Mouse (Mus musculus) gonadal fat pad, adult 2 months (tissue): ENCODE measurements around the gene Gm26897. TPM values are rescaled to one million over a fixed set of nuclear protein-coding genes. Genes with fewer than 3 reads are reported as not detected.
A peak's percentile ranks its signal among the peaks of the same experiment; 100 is the strongest.

ENCODE experiments used
- DNase-seq: peaks from one replicate; pipeline ENCODE4 v3.0.0-alpha.2; 2012; ENCODE audit warnings: low read depth
- polyA plus RNA-seq: library from polyadenylated mRNA; depleted of rRNA; stranded (reverse); fragments of >200 nt; gene quantifications from 2 replicates; pipeline ENCODE4 v1.2.3, GENCODE M21; 2012; rRNA removed

Gm26897 gene
- polyA plus RNA-seq, result not detected in 2 replicates

DNA sequence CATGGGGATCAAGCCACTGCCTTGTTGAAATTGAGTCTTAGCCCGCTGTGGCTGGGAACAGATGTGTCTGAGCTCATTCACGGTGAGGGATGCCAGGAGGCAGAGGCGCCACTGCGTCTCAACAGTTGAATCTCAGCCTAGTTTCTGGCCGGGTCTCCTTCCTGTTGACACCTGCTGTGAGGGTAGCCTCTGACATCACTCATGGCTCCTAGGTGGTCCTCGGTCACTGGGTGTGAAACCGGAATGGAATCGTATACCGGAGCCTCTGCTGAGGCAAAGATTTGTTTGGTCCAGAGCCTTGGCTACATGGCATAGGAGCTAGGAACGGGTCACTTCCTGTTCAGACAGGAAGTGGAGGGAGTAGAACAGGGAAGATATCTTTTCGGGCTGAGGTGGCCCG is at the start of gene Gm26897:
Gene Gm26897 (plus strand): TSS at position 74 of the 400 bp plus-strand sequence.
- no peak for DNase-seq

- DNase-seq, result no peak
These were observed 46.4 kb upstream of the Gm26897 start for GRCm38 (mm10) chr5:111687370-111687769.

DNA sequence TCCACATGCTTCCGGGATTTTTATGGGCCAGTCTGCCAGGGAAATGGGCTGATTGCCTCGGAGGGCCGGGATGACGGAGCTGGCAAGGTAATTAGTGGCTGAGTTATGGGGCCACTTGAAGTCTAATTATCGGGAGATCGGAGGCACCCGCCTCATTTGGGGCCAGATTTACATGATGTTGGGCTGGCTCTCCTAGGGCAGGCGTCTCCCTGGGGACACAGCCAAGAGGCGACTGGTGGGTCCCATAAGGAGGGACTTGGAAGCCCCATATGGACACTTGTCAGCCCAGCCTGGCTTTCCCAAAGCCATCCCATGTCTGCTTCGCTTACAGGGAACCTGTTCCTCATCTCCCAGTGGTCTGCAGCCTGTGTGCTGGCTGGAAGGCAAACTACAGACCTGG is 45.1 kb upstream of the Gm26897 start:
- DNase-seq, result no peak

- no peak for DNase-seq
These were observed 35.7 kb upstream of the Gm26897 start for GRCm38 (mm10) chr5:111697996-111698395.

- DNase-seq, result no peak
These were observed 33.9 kb upstream of the Gm26897 start for GRCm38 (mm10) chr5:111699711-111700303.

DNA sequence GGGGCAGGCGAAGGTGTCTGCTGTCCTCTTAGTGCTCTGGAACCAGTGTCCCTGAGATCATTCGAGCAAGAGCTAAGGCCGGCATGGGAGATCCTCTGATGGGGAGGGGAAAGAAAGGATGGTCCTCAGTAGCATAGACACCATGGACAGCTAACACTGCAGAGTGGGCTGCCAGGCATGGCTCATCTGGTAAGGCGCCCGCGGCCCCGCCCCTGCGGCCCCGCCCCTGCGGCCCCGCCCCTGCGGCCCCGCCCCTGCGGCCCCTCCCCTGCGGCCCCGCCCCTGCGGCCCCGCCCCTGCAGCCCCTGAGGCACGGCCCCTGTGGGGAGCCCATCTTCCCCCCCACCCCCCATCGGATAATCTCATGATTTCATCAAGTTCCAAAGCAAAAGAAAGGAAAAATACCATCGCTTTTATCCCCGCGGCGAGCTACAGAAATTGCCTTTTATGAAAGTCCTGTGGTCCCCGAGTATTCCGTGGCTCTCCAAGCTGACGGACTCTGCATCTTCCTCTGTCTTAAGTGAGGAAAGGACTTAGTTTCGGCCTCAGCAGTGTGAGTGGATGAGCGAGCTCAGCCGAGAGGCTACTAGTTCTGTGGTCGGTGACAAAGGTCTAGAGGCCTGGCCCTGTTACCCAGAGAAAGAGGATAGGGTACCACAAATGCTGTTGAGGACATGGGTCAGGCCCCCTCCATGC is 31.9 kb upstream of the Gm26897 start:
- no peak for DNase-seq

GRCm38 (mm10) chr5:111703586-111703985 is 30.1 kb upstream of the Gm26897 start:
- DNase-seq, result no peak

DNA sequence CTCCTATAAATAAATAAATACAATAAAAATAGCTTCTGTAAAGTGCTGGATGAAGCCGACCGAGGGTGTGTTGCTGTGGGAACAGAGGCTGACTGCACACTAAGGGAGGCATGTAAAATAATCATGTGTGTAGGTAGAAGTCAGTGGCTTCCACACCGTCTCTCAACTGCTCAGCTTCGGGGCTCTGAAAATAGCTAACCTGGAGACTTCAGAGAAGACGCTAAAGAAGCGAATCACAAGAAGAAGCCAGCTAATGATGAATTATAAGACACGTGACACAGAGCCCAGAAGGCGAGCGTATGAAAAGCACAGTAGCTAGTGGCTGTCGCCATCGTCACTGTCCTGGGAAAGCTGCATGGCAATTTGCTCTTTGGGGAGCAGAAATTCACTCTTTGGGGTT is 29.4 kb upstream of the Gm26897 start:
- DNase-seq, result no peak

DNA sequence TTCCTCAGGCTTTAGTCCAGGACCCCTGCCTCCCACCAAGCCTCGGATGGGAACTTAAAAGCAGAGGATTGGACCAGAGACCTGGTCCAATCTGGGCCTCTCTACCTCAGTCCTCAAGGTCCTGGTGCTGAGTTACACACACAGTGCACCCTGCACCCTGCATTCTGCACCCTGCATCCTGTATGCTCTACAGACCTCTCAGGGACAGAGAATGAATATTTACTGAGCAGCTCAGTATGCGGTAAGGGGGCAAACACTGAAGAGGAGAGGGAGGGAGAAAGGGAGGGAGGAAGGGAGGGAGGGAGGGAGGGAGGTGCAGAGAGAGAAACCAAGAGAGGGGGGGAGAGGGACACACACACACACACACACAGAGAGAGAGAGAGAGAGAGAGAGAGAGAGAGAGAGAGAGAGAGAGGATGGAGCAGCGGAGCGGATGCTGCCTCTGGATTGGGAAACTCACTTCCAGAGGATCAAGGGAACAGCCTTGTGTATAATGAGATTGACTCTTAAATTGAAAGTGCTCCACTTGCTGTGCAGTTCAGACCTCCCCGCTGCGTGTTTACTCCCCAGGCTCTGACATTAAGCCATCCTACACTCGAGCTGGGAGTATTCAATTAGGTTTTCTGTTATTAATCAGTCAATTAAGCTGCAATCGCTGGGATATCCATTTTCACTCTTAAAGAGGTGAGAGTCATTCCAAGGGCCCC is 24.4 kb upstream of the Gm26897 start:
- no peak for DNase-seq

DNA sequence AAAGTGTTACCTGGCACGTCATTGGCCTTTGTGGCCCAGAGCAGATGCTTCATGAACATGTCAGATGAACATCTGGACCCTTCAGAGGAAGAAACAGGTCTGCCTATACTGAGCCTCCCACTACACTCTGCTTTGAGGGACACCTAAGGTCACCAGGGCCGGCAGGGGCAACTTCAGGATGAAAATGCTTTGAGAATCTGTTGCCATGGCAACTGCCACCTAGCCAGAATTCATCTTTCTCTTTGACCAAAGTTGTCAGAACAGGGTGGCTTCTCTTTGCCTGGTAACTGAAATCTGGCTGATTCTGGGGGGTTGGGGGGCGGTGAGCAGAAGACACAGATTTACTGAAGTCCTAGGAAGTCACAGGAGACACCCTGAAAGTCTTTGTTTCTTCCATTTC is 14.7 kb upstream of the Gm26897 start:
- DNase-seq, result no peak

DNA sequence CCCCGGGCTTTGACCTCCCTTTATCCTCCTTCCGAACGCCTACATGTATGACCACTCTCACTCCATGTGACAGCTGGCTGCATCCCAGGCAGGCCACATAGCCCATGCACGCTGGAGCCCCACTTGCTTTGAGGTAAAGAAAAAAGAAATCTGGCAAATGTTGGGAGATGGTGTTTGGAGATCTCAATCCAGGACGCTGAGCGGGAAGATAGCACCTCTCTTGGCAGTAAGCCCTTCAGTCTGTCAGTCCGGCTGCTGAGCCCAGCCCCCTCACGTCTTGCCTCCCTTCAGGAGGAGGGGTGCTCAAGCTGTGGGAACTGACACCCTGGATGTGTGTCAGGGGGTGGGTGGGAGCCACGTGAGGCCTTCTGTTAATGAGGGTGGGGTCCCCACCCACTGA is 13.0 kb upstream of the Gm26897 start:
- DNase-seq, result no peak

DNA sequence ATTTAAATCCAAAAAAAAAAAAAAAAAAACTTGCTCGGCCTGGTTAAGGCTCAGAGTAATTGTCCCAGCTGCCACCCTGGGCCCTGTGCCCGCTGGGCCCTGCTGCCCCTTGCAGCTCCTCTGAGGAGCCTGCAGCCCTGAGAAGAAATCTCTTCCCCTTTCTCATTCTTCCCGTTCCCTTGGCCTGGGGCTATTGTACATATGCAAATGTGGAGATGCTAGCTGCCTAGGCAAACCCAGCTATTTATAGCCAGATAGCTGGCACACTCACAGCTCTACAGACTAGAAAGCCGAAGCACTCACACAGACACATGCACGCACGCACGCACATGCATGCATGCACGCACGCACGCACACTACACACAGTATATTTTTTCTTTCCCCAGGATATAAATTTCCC is 9.0 kb upstream of the Gm26897 start:
- DNase-seq, result no peak

DNA sequence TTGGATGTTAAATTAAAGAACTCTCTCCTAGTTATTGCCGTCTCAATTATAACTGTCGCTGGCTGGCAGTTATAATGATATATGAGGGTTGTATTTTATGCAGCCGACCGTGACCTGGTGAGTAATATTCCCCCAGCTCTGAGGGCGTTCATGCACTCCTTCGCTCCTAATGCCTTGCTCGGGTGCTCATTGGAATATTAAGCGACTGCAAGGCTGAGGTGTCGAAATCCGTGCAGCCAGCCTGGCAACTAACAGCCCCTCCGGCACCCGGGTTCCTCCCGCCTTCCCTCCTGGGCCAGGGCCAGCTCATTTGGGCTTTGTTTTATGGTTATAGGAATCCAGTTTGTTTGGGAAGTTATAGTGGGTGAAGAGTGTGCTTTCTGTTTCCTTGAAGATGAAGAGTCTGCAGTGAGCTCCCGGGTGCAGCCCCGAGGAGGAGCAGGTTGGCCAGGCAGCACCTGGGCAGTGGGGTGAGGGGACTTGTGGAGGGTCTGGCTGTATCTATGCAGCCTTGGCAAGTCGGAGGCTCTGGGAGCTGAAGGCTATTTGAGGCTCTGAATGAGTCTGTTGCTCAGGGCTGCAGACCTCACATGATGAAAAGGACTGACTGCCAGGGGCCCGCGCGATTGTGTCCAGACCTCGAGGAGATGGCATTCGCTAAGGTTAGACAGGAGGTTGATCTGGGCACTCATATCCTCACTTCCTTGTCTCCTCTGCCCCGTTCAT is 8.4 kb upstream of the Gm26897 start:
- peak; percentile 38 for DNase-seq

GRCm38 (mm10) chr5:111728411-111728810 is 5.3 kb upstream of the Gm26897 start:
- no peak for DNase-seq

- DNase-seq, result no peak
These were observed 3.1 kb upstream of the Gm26897 start for GRCm38 (mm10) chr5:111730560-111731167.

- DNase-seq, result no peak
These were observed 1.5 kb upstream of the Gm26897 start for GRCm38 (mm10) chr5:111732194-111732593.

DNA sequence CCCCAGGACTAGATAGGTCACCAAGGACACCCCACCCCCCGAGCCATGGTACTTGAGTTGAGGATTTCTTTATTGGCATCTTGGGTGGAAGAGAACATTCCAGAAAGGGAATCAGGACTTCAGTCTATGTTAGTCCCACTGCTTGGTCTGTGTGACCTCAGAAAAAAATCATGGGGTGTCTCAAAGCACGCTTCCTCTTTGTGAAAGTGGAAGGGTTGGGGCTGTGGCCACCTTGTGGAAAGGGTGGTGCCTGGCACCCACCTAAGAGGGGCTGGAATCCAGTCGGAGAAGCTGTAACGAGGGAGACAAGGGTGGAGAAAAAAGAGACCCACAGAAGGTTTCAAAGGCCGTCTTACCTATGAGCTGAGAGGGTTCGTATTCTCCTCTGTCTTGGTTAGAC is 5.8 kb downstream of the Gm26897 start:
- no peak for DNase-seq

DNA sequence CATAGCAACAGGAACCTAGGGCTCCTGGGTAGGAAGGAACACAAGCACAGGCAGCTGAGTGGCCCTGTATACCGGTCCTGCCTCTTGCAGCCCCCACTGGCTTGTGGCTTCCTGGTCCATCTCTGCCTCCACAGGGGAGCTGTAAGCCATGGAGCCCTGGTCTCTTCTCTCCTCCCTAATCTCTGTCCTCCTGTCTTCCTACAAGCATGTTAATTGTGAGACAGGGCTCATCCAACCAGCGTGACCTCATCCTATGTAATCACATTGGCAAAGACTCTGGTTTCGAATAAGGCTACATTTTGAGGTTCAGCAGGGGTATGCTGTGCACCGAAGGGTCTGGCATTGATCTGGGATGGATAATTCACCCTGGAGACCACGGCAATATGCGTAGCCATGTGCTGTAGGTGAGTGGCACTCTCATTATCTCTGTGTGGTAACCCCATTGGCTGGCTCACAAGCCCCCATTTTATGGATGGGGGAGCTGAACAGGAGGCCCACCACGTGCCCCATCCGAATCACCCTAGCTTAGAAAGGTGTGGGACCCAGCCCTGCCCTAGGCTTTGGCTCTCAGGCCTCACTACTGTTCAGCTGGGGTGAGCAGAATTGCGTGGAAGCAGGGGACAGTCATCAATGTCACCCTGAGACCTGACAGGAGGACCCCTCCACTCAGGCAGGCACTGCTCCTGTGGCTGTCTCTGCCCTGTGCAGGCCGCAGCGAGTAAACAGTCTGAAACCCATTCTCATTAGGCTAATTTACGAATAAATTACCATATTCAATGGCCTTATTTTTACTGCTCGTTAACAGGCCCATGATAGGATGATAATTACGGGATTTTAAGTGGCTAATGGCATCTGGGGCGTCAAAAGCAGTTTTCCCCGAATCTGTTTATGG is 6.9 kb downstream of the Gm26897 start:
- DNase-seq, result no peak

DNA sequence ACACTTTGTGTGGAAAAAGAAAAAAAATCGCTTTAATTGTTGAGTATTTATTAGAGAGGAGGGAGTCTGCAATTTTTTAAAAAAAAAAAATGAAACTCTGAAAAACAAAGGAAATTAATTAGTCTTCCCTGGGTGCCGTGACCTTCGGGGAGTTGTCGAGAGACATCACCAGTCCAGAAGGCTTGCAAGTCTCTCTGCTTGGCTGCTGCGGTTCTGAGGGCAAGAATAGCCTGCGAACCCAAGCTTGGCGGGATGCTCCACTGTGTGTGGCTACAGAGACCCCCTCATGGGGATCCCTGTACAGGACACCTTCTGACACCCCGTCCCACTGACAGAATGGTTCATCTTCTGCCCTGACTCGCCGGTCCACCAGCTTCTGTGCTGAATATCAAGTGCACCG is 7.6 kb downstream of the Gm26897 start:
- no peak for DNase-seq

GRCm38 (mm10) chr5:111742290-111742898 is 8.7 kb downstream of the Gm26897 start:
- DNase-seq, result no peak

DNA sequence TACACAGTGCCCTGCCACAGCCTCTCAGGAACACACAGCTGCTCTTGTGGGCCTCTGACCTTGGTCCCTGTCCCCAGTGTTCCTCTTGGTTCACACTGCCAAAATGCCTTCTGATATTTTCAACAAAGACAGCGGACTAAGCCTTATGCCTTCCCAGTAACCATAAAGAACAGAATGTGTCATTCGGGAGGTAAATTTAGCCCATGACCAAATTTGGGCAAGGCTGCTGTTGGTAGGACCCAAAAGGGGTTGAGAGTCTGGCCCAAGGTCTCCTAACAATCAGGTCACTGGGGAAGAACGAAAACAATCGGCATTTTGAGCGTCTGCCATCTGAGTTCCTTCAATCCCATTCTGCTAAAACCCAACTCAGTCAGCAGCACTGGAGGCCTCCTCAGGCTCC is 15.9 kb downstream of the Gm26897 start:
- DNase-seq, result no peak
